Mouse (Mus musculus): ENCODE results near the gene Atp13a1. TPM values are rescaled to one million over a fixed set of nuclear protein-coding genes. Genes with fewer than 3 reads are reported as not detected.

Gene Atp13a1
- total RNA-seq, 4 experiments from 2014 or later: 6.7 to 9.7 (median 8.8) TPM

DNA sequence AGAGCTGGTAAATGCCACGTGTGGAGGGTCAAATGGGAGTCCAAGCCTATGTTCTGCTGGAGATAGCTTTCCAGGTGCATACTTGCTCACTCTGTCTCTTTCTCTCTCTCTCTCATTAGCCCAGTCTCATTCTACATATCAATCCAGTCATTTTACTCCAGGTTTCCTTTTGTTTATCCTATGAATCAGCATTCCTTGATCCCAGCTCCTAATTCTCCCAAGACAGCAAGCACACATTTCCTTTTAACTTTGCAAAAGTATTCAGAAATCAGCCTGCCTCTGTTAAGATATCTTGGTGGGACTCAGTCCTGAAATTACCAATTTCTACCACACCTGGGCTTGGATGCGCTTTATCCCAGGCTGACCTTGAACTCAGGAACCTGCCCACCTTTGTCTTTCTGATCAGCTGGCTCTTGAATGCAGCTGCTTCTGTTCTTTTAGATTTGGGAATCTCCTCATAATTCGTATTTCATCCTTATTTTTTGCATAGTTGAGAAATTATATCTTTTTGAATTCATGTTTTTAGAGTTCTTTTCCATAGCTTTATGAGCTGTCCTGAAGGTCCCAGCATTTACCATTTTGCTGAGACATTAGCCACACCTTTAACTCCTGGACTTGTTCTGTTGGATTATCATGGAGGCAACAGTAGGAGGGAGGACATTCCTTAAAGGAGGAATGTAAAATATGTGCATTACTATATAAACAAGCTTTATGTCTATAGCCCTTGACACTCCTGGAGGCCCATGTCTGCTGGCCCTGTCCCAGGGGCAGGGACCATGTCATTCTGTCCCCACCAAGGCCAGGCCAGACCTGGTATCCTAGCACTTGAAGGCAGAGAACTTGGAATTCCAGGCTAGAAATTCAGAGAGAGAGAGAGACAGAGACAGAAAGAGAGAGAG is 56.5 kb downstream of the Atp13a1 start:
- DNase-seq (ENCODE audit: low spot score in 2 of 2): no peak

DNA sequence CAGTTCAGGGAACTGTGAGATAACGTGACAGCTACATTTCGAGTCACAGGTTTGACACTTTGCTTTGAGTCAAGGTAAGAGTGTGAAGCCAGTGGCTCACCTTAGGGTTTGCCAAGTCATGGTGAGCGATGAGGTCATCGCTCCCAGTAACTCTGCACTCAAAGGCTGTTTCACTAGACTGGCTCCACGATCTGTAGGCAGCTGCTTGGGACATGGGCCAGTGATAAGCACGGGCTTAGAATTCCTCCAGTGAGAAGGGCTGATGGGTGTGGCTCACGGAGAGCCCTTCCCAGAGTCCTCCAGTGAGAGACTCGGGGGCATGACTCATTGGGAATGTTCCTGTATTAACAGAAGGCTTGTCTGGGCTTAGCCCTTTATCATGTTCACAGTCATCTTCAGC is 58.0 kb downstream of the Atp13a1 start:
- DNase-seq (ENCODE audit: low spot score in 2 of 2): no peak

DNA sequence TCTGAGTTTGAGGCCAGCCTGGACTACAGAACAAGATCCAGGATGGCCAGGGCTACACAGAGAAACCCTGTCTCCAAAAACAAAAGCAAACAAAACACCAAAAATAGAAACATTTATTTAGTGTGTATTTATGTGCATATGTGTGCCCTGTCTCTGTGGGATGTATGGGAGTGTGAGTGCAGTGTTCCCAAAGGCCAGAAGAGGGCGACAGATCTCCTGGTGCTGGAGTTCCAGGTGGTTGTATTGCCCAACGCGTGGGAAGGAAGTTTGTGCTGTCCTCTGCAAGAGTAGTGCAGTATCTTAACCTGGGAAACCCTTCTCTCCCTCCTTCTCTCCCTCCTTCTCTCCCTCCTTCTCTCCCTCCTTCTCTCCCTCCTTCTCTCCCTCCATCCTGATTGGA is 58.9 kb downstream of the Atp13a1 start:
- DNase-seq (ENCODE audit: low spot score in 2 of 2): no peak

DNA sequence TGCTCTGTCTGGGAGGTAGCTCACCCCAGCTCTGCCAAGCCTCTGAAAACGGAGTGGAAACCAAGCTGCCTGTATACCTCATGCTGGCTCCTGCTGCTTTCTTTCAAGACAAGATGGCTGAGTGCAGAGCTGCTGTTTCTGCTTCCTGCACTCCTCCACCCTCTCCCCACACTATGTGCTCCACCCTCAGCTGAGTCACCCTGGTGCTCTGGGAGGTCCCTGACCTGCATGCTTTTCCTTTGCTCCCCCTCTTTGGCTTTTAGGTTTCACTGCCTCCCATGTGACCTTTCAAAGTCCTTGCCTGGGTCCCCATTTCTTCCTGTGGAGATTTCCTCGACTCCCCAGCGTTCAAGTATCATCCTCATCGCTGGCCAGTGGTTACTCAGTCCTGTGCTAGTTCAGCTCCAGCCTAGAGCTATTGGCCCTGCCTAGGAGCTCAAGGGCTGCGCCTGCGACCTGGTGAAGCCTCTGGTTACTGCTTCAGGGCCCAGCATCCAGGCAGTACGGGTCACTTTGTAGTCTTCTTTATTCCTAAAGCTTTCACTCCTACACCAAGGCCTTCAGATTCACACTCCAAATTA is 60.1 kb downstream of the Atp13a1 start:
- no peak for DNase-seq (ENCODE audit: low spot score in 2 of 2)

DNA sequence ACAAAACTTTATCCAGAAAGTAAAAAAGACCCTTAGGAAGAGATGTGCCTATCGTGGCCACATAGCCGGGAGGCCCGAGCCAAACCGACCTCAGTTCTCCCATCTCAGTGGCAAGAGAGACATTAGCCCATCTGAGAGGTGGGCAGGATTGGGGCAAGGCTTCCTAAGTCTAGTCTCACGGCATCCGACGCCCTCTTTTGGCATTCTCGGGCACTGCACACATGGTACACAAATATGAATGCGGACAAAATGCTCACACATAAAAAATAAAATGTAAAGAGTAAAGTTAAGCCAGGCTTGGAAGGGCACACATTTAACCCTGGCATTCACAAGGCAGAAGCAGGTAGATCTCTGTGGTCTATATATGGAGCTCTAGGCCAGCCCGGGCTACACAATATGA is 62.9 kb downstream of the Atp13a1 start:
- no peak for DNase-seq (ENCODE audit: low spot score in 2 of 2)

Other genes starting within 250 kb of the Atp13a1 start
- gene Zfp868, start 165.6 kb upstream of the Atp13a1 start, total RNA-seq (2022): 1 to 10 TPM; 4.3 to 7.1 (median 6.0) TPM
- gene Zfp964, start 136.7 kb upstream of the Atp13a1 start, total RNA-seq (2022): under 1 TPM; 0.36 to 0.74 (median 0.50) TPM
- gene Zfp869, start 80.4 kb upstream of the Atp13a1 start, total RNA-seq (2022): 10 to 100 TPM; 15.2 to 18.6 (median 16.6) TPM
- 1 to 10 TPM; 2.6 to 3.9 (median 3.2) TPM for gene Zfp963, start 41.2 kb upstream of the Atp13a1 start, total RNA-seq (2022)
- gene Gm20422, start 16.3 kb upstream of the Atp13a1 start, total RNA-seq (2022): 1 to 10 TPM; 1.3 to 3.0 (median 1.7) TPM
- gene Zfp866, start within 50 bp of the Atp13a1 start, total RNA-seq (2022): 10 to 100 TPM; 11.1 to 16.1 (median 12.4) TPM
- 1 to 10 TPM; 2.7 to 5.3 (median 3.5) TPM for gene Gmip, start 17.5 kb downstream of the Atp13a1 start, total RNA-seq (2022)
- gene Lpar2, start 31.3 kb downstream of the Atp13a1 start, total RNA-seq (2022): under 1 TPM in 3 of 4 experiments, not detected in 1; 0.07 to 0.13 (median 0.07) TPM
- gene Pbx4, start 41.3 kb downstream of the Atp13a1 start, total RNA-seq (2022): not detected
- gene Cilp2, start 96.5 kb downstream of the Atp13a1 start, total RNA-seq (2022): 1 to 10 TPM; 1.2 to 6.0 (median 2.1) TPM
- not detected for gene Tssk6, start 111.0 kb downstream of the Atp13a1 start, total RNA-seq (2022)
- 100 to 1,000 TPM; 248 to 328 (median 285) TPM for gene Ndufa13, start 111.4 kb downstream of the Atp13a1 start, total RNA-seq (2022)
- 10 to 100 TPM in 3 of 4 experiments, 1 to 10 TPM in 1; 8.2 to 10.8 (median 10.5) TPM for gene Yjefn3, start 111.5 kb downstream of the Atp13a1 start, total RNA-seq (2022)
- 10 to 100 TPM; 20.5 to 26.4 (median 25.2) TPM for gene Gatad2a, start 205.2 kb downstream of the Atp13a1 start, total RNA-seq (2022)

Measured in gastrocnemius, adult 8-10 months (tissue).